Mouse (Mus musculus): Measurements from ENCODE around the gene Ap1ar.

The Ap1ar gene

GRCm38 (mm10) chr3:127757886-127758301 is 79.4 kb downstream of the Ap1ar start:
- no peak for DNase-seq (ENCODE audit: low read depth, low spot score)
